Mouse (Mus musculus) thymus, adult 18-20 months (tissue): Measurements from ENCODE around the gene Maneal.

Source experiments
- DNase-seq, 2 experiments: peaks; one replicate each; pipeline ENCODE4 v3.0.0; 2022; ENCODE audit warnings: mixed read lengths in 2 of 2

The Maneal gene

DNA sequence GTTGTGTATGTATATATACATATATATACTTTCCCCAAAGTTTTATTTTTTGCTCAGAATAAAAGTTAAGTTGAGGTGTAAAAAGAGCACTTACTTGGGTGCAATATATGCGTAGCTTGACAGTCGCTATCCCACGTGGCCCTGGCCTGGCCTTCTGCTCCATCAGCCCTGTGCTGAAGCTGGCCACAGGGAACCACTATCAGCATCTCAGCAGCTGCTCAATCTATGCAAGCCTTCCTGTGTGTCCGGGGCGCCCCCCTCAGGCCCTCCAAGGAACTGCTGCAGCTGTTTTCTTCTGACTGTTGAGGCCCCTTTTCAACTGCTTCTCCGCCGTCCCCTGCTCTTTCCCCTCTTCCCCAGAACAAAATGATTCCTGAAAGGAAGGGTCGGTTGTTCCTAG lies 14.4 kb downstream of the Maneal start:
- DNase-seq: peak; percentile 46 to 55

DNA sequence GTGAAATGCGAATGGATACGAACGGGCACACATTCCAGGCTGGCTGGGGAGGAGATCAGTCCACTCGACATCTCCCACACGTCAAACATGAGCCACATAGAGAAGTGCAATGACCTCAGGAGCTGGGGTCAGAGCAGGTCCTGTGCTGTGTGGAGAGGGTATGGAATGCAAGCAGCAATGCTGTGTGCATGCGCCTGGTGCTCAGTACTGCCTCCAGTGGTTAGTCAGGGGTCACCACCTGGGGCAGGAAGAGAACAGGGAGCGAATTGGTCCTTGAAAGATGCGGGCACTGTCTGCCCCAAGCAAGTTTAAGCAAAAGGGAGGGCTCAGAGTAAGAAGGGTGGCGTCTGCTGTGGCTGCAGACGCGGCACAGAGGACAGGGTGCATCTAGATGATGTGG lies 18.5 kb downstream of the Maneal start:
- no peak for DNase-seq

DNA sequence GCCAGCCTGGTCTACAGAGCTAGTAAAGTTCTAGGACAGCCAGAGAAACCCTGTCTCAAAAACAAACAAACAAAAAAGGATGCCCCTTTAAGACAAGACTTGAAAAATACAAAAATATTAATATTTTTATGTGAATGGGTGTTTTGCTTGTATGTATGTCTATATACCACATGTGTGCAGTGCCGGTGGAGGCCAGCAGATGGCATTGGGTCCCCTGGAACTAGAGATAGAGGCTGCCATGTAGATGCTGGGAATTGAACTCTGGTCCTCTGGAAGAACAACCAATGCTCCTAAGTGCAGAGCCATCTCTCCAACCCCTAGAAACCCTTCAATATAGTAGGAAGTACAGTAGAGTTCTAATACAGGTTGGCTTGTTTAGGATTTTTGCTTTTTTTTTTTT lies 21.0 kb downstream of the Maneal start:
- DNase-seq: no peak

DNA sequence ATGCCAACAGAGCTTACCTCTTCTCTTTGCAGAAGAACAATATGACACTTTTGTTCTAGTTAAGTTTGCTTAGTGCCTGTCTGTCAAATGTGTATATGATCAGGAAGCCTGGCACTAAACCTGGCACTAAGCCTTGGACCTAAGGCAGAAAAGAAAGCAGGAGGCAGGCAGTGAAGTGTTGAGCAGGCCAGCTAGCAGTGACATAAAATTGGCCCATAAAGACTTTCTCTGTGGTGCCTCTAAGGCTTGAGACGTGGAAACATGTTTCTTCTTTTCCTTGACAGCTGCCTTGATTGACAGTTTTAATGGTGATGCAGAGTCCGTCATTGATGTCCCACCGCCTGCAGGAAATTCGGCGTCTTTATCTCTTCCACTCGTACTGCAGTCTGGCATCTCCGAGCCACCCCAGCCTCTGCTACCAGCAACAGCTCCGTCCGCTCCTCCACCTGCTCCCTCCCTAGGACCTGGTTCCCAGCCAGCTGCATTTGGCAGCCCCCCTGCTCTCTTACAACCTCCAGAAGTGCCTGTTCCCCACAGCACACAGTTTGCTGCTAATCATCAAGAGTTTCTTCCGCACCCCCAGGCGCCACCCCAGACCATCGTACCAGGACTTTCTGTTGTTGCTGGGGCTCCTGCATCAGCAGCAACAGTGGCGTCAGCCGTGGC lies 23.8 kb downstream of the Maneal start:
- DNase-seq: no peak

DNA sequence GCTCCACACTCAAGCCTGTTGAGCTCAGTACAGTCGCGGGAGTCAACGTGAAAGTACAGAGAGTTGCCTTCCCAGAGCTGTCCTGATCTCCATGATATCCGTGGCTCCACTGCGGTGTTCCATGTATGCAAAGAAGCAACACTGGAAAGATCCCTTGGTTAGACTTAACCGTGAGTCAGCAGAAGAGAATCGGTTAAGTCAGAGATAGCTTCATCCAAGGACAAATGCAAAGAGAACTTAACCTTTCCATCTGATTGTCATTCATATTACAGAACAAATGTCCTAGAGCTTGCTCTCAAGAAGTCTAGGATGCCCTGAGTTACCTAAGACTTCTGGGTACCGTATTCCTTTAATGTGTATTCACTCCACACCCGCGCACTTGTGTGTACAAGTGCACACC lies 29.2 kb downstream of the Maneal start:
- DNase-seq: no peak

DNA sequence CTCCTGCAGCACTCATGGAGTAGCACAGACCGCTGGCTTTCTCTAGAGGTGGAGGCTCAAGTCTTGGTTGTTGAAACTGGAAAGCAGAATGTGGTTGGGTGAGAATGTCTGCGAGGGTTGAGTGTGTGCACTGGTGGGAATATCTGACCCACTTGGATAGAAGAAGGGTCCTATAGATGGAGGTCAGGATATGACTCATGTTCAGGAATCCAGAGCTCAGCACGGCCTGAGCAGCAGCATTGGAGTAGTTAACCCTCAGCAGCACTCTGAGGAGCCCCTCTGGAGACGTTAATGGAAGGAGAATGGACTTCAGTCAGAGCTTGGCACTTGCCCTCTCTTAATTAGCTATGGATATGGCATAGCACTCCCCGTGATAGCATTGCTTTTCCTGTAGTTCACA lies 32.3 kb downstream of the Maneal start:
- no peak for DNase-seq

DNA sequence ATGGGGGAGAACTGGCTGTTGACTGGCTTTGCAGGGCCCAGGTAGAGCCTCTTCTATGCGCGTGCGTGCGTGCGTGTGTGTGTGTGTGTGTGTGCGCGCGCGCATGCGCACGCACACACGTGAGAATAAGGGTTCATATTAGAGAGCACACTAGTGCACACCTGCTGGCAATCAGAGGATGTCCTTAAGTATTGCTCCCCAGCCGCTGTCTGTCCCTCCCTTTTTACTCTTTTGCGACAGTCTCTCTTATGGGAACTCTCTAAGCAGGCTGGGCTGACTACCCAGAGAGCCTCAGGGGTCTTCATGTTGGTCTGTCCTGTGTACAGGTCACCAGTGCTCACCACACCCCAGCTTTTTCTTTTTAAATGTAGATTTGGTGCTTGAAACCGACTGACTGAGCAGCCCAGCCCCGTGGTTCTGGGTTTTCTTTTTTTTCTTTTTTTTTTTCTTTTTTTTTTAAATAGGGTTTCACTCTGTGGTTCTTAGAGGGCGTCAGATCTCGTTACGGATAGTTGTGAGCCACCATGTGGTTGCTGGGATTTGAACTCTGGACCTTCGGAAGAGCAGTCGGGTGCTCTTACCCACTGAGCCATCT lies 36.5 kb downstream of the Maneal start:
- no peak for DNase-seq

DNA sequence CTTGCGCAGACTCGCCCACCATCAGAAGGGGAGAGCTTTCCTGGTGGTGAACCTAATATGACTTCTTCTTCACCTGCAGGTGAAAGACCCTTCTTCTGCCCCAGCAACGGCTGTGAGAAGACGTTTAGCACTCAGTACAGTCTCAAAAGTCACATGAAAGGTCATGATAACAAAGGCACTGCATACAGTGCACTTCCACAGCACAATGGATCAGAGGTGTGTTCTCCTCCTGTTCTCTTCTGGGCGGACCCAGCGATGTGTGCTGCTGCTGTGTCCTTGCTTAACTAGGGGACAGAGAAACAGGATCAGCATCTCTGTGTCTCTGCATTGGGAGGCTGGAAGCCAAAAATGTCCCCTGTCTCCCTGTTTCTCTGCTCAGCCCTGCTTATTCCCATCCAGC lies 37.0 kb downstream of the Maneal start:
- DNase-seq: no peak

DNA sequence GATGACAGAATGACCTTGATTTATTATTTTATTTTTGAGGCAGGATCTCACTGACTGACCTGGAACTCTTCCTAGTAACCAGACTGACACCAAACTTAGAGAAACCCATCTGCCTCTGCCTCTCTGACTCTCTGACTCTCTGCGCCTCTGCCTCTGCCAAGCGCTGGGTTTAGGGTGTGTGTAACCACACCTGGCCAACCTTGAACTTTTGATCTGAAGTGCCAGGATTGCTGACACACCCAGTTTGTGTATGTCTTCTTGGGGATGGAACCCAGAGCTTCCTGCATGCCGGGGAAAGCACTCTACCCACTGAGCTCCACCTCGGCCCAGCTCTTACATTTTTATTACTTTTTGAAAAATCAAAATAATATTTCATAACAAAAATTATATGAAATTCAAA lies 43.1 kb downstream of the Maneal start:
- no peak for DNase-seq

DNA sequence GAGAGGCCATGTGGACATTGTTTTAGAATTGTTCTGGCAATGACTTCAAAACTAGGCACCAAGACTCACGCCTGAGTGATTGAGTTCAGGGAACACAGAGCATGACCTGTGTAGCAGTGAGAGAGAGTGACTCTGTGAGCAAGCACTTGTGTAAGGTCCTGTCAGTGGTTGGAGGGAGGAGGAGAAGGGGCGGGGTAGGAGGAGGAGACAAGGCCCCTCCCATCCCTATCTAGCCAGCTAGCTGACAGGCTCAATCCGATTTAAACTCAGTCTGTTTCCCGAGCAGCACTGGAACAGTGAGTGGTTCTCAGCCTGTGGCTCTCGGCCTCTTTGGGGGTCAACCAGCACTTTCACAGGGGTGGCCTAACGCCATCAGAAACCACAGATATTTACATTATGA lies 44.2 kb downstream of the Maneal start:
- DNase-seq: no peak

DNA sequence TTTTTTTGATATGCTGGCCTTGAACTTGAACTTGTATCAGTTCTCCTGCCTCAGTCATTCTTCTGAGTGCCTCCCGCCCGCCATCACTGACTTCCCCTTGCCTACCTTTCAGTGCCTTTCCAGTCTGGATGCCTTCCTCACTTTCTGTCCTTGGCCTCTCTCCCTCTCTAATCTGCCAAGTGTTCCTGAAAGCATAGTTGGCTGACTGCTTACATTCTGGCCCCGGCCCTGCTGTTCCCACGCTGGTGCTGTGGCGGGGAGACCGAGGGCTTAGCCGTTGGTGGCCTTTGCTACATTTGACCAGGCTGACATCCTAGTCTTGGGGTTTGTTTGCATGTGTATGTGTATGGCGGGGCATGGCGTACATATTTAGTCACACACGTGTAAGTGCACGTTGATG lies 46.1 kb downstream of the Maneal start:
- DNase-seq: no peak

DNA sequence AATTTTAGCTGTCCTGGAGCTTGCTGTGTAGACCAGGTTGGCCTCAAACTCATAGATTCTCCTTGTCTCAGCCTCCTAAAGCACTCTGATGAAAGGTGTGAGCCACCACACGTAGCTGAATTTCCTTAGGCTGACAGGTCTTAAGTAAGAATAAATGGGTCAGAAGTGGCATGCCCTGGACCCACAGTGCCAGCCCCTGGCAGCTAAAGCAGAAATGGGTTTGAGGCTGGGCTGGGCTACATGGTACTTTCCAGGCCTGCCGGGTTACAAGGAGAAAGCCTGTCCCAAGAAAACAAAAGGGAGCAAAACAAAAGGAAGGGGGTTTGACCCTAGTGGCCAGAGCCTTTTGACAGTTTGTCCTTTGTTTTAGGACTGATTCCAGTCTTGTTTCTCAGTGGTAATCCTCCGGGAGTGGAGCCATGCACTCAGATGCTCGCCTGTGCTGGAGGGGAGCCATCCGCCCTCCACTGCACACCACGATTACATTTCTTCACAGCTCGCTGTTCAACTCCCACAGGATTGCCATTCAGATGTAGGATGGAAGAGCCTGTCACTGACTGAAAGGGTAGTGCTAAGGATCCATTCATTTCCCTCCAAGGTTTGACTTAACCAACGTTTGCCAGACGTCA lies 50.5 kb downstream of the Maneal start:
- no peak for DNase-seq

DNA sequence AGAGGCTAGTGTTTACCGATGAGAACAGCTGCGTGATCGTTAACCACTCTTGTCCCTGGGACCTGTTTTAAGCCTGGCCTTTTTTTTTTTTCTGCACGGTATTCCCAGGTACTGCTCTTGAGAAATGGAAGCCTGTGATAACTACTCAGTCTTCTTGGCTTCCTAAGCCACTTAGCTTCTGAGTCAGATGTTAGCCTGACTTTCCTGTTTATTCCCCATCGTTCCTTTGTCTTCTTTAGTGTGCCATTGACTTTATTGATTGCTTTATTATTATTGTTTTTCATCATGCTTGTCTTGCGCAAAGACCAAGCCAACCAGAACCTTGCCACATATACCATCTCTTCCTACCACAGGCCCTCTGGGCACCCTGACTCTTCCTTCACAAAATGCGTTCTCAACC lies 51.9 kb downstream of the Maneal start:
- no peak for DNase-seq

DNA sequence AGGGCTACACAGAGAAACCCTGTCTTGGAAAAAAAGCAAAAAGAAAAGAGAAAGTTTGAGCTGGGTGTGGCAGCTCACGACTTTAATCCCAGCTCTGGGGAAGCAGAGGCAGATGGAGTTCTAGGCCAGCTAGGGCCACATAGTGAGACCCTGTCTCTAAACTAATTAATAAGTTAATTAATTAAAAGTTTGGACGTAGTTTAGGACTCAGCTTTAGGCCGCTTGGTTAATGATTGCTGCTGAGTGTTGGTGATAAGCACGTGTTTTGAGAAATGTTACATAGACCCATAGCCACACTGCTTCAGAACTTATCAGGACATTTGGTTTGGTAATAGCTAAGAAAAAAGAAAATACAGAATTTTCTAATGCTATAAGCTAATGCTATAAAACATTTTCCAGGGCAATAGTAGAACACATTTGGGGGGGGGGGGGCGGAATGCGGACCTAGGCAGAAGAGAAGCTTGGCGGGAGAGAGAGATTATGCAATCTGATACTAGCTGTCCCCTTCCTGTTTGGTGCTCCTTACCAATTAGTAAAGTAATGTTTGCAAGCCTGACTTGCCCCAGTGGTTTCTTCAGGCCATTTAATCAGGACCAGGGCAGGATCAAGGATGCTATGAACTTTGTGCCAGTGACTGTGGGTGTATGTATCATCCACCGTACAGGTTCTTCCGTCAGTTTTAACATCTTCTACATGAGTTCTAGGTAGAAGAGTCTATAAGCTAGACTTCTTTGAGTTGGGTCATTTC lies 52.7 kb downstream of the Maneal start:
- no peak for DNase-seq

DNA sequence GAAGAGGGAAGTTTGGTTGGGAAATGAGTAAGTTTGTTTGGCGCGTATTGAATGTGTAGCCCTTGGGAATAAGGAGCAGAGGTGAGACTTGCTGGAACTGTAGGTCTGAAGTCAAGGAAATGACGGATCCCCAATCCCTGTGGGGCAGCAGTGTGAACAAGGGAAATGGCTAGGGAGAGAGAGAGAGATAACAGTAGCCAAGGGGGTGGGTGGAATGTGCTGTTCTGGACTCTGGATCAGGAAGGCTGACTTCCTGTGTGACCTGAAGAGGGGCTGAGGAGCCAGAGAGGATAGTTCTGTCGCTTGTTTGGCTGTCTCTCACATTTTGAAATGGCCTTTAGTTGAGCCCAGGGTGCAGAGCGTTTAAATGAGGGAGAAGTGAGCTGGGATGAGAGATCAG lies 53.5 kb downstream of the Maneal start:
- no peak for DNase-seq
